Mouse (Mus musculus) mesoderm, embryonic 11.5 days (tissue): ENCODE data around the gene Upk2.
"Not testable (repeated sequence)": the region's sequence is repeated elsewhere in the genome, so short reads cannot be mapped to it uniquely, and the experiment has no call there.

Experiments used
- DNase-seq: peaks from one replicate; pipeline ENCODE4 v3.0.0-alpha.2; 2012; ENCODE audit warnings: low read depth, low spot score

Upk2 gene

GRCm38 (mm10) chr9:44468224-44468623 lies 13.4 kb upstream of the Upk2 start:
- DNase-seq = no peak

- DNase-seq = no peak
Observed at GRCm38 (mm10) chr9:44461950-44462349, 7.2 kb upstream of the Upk2 start.

DNA sequence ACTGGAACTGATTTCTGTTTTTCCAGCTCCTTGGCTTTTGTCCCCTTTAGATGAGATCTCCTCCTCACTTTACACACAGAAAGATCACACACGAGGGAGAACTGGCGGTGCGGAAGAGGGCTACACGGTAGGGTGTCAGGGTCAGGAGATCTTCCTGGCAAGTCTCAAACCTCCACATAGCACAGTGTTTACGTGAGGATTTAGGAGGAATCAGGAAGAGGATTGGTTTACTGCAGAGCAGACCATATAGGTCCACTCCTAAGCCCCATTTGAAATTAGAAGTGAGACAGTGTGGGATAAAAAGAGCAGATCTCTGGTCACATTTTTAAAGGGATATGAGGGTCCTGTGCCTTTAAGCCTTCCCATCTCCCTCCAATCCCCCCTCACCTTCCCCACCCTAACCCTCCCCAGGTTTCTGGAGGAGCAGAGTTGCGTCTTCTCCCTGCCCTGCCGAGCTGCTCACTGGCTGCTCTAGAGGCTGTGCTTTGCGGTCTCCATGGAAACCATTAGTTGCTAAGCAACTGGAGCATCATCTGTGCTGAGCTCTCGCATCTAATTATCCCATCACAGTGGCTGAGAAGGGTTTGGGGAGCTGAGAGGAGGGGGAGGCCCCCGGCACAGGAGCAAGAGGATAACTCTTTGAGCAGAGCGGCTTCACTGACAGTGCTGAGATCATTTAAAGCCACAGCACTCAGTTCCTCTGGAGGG lies 2.4 kb upstream of the Upk2 start:
- peak; percentile 95 for DNase-seq

- peak; percentile 87 for DNase-seq
Observed at GRCm38 (mm10) chr9:44454132-44454890, 465 bp downstream of the Upk2 start.

DNA sequence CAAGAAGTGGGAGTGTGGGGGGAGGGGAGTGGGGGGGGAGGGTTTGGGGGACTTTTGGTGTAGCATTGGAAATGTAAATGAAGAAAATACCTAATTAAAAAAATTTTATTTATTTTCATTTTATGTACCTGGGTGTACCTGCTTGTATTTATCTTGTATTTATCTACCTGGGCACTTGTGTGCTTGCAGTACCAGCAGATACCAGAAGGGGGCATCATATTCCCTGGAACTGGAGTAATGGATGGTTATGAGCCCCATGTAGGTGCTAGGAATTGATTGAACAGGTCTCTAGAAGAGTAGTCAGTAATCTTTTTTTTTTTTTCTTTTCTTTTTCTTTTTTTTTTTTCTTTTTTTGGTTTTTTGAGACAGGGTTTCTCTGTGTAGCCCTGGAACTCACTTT lies 4.4 kb downstream of the Upk2 start:
- DNase-seq = no peak

DNA sequence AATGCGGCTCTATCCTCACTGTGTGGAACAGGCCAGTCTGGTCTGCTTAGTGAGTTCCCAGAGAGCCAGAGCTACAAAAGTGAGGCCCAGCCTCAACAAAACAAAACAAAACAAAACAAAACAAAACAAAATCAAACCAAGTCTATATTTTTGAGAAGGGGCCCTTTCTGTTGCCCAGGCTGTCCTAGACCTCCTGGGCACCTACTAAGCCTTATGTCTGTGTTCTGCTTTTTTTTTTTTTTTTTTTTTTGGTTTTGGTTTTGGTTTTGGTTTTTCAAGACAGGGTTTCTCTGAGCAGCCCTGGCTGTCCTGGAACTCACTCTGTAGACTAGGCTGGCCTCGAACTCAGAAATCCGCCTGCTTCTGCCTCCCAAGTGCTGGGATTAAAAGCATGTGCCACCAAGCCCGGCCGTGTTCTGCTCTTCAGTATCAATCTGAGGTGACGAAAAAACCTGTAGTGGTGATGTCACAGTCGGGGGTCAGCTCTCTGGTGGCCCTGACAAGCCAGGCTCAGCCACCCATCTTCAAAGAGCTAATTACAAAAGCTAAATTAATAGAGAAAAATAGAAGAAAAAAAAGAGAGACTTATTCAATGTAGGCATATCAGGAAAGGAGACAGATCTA lies 10.3 kb downstream of the Upk2 start:
- DNase-seq = not testable (repeated sequence)

DNA sequence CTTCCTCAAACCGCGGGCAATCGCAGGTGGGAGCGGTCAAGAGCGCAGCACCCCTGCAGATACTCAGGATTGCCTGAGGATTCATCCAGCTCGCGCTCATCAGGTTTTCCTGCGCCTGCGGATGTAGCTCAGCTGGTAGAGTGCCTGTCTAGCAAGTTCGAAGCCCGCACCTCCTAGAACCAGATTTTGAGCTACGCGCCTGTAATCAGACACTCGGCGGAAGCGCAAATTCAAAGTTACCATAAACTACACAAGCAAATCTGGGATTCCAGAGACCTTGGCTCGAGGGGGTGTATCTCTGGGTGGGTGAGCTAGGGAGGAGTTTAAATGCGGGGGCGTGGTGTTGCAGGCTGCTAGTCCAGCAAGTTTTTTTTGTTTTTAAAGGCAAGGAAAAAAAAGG lies 13.8 kb downstream of the Upk2 start, which contains the start of gene Foxr1:
Foxr1 (minus strand) TSS at position 176 of the 400 bp plus-strand sequence.
- DNase-seq = no peak

- DNase-seq = no peak
Observed at GRCm38 (mm10) chr9:44435747-44436146, 19.0 kb downstream of the Upk2 start.

- DNase-seq = no peak
Observed at GRCm38 (mm10) chr9:44432577-44433185, 22.1 kb downstream of the Upk2 start.

DNA sequence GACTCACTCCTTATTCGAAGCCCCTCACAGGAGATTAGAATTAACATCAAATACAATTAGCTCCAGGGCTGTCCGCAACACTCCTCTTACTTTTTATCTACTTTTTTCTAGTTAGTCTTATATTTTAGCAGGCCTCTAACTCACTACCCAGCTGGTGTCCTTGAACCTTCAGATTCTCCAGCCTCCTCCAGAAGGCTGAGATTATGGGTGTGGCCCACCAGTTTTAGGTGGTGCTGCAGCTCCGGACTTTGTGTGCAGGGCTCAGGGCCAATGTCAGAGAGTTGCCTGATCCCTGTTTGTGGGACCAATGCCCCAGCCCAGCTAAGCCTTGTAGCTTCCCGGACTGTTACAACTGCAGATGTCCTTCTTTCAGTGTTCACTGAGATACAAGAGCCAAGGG lies 31.2 kb downstream of the Upk2 start:
- no peak for DNase-seq

GRCm38 (mm10) chr9:44420280-44420898 lies 34.4 kb downstream of the Upk2 start:
- no peak for DNase-seq

DNA sequence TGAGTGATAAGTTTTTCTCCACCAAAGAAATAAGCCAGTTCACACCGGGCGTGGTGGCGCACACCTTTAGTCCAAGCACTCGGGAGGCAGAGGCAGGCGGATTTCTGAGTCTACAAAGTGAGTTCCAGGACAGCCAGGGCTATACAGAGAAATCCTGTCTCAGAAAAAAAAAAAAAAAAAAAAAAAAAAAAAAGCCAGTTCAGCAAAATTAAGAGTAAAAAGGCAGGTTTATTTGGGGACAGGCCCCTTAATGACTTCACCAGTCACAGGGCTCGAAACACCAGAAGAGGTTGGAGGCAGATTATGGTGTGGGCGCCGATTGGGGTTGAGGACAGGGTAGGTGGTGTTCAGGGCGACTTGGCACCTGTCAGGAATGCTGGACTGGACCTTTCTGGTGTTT lies 35.0 kb downstream of the Upk2 start:
- not testable (repeated sequence) for DNase-seq

GRCm38 (mm10) chr9:44418519-44419385 lies 36.0 kb downstream of the Upk2 start, which contains the start of gene Ccdc84:
Gene Ccdc84 (minus strand): TSS chr9:44418569.
- no peak for DNase-seq

- DNase-seq = peak; percentile 93
Observed at GRCm38 (mm10) chr9:44417892-44418363, 36.8 kb downstream of the Upk2 start.

DNA sequence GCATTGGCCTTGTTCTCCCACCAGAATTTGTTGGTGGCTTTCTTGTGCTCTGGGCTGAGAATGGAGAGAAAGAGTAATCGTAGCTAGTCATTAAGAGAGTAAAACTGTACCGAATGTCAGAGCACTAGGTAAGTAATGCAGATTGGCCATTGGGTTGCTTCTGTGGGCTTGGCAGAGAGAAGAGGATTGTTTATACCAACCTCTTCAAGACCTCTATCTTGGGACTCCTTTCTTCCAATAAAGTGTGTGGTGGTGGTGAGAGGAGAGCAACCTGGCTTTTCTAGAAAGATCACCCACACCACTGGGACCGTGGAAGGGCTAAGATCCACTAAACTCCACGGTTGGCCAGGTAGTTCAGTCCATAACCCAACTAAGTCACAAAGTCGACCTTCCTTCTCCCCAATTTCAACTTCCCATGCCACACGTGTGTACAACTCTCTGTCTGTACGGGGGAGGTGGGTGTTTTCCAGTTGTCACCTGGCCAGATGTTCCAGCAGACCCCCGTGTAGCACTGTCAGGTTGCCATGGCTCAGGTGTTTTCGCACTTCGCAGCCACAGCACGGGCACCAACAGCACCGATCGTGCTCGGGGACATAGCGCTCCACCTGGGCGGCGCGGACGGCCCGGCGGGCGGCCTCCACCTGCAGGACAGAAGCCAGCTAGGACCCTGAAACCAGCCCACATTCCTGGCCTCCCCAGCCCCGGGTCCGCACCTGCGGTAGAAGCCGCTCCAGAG lies 37.5 kb downstream of the Upk2 start:
- no peak for DNase-seq

- DNase-seq = no peak
Observed at GRCm38 (mm10) chr9:44412781-44413180, 42.0 kb downstream of the Upk2 start.

DNA sequence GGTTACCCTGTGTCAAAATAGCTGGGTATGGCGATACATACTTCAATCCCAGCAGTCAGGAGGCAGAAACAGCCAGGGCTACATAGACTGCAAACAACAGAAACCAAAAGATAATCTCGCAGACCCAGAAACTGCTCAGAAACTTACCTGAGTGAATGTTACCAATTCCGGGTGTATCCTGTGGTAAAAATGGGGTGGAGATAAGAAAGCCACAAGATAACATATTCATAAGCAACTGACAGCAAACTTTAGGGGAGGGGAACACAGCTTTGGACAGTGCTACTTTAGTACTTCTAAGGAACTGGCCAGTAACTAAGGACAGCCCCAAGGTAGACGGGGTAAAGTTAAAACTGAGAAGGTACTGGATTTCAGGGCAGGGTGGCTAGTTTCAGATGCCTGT lies 42.5 kb downstream of the Upk2 start:
- no peak for DNase-seq

DNA sequence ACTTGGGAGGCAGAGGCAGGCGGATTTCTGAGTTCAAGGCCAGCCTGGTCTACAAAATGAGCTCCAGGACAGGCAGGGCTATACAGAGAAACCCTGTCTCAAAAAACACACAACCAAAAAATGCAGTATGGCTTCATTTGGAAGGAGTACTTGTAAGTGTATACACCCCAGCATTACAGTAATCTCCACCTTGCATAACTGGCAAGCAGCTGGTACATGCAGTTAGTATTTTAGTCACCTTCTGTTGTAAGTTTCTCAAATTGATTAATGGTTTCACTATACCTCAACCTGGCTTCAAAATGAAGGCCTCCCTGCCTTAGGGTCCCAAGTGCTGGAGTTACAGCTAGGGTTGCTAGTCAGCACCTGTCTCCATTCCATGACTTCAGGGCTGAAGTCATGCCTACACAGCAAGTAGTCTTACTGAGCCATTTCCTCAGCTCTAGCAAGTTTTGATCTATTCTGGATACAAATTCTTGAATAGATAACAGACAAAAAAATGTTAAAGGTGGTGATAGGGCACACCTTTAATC lies 43.1 kb downstream of the Upk2 start:
- no peak for DNase-seq

DNA sequence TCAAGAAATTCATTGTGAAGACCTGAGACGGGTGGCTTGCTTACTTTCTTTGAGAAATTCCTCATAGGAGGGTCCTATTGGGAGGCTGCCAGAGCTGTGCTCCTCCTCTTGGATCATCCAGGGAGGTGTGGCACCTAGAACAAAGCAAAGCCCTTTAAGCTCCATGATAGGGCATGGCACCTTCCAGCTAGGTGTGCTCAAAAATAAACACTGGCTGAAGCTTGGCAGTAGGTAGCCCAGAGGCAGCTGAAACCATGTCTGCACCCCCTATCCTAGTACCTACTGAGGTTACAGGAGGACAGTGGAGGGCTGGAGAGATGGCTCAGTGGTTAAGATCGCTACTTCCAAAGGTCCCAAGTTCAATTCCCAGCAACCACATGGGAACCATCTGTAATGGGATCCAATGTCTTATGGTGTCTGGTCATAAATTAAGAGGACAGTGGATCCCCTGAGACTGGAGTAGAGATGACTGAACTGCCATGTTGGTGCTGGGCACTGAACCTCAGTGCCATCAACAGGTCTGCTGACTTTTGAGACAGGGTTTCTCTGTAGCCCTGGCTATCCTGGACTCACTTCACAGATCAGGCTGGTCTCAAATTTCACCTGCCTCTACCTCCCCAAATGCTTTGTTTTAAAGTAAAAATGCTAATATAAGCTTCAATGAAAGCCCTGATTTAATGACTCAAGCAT lies 44.0 kb downstream of the Upk2 start:
- DNase-seq = no peak
